Mouse (Mus musculus) neural tube, embryonic 12.5 days (tissue): ENCODE measurements around the gene Ndp. TPM values are rescaled to one million over a fixed set of nuclear protein-coding genes. Genes with fewer than 3 reads are reported as not detected.

Experiments
- ATAC-seq: fragments of 200-750 bp; cut with Nextera tagmentation; 2 replicates; pipeline ENCODE4 v1.8.0; 2017; ENCODE audit warnings: low read depth, mild to moderate bottlenecking, moderate TSS enrichment, moderate library complexity; ENCODE audit not compliant: low FRiP score
- H3K27ac ChIP-seq: fragments of 300-500 bp; sonication (generic); 2 replicates; pipeline ENCODE4 v1.5.1; 2016
- H3K27me3 ChIP-seq: fragments of 300-500 bp; sonication (generic); replicated peaks from 2 replicates; pipeline ENCODE4 v1.6.1; 2016; ENCODE audit warnings: mild to moderate bottlenecking
- H3K36me3 ChIP-seq: fragments of 300-500 bp; sonication (generic); 2 replicates; pipeline ENCODE4 v1.6.1; 2016; ENCODE audit warnings: mild to moderate bottlenecking
- H3K4me1 ChIP-seq: fragments of 300-500 bp; sonication (generic); 2 replicates; pipeline ENCODE4 v1.6.1; 2016
- H3K4me2 ChIP-seq: fragments of 300-500 bp; sonication (generic); replicated peaks from 2 replicates; pipeline ENCODE4 v1.6.1; 2016; ENCODE audit warnings: mild to moderate bottlenecking
- H3K4me3 ChIP-seq: fragments of 300-500 bp; sonication (generic); 2 replicates; pipeline ENCODE4 v1.5.1; 2016
- H3K9ac ChIP-seq: fragments of 300-500 bp; sonication (generic); 2 replicates; pipeline ENCODE4 v1.6.1; 2016; ENCODE audit warnings: mild to moderate bottlenecking
- H3K9me3 ChIP-seq: fragments of 300-500 bp; sonication (generic); 2 replicates; pipeline ENCODE4 v1.6.1; 2016; ENCODE audit warnings: mild to moderate bottlenecking
- WGBS: fragments of 180-500 bp; shearing (Covaris S2); methylation state at CpG from one replicate; pipeline ENCODE4 v1.1.7; 2016; 5-methylcytosine and 5-hydroxymethylcytosine counted together
- polyA plus RNA-seq: library from polyadenylated mRNA; unstranded; fragments of >200 nt; fragmentation: Nextera tagmentation; extraction: Ambion mirVana; gene quantifications from 2 replicates; pipeline ENCODE4 v1.2.1, GENCODE M21; 2016

Ndp gene
- polyA plus RNA-seq = 6.9 and 8.0 TPM in 2 replicates

DNA sequence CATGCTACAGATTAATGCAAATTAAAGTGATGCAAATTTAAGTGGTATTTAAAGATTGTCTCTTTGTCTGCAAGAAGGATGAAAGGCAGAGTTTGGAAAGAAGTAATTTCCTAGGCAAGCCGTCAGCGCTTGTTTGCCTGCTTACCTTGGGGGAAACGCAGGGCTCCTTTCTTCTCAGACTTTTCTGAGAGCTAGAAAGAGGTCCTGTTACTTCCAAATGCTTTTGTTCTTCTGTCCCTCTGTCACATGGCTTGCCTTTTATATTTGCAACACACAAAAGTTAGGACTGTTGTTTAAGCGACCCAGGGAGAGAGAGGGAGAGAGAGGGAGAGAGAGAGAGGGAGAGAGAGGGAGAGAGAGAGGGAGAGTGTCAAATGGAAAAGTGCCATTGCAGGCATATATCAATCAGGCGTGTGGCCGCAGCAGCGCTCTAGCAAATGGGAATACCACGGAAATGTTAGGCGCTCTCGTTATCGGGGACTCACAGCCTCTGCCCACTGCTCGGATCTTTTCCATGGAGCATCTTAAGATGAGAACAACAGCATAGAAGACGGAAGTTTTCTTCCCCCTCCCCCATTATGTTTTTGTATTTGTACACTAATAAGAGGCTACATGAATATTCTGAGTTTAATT is at the start of gene Ndp:
Gene Ndp (minus strand): TSS at position 534 of the 633 bp plus-strand sequence.
- Histone ChIP-seq H3K9ac (0 out of 2 replicates have a peak within 1 kb of the TSS, but pooled peaks have one; percentile 17), H3K4me2 (peak within 1 kb of the TSS; percentile 55), H3K27me3 (no peaks in the 10 kb centered on the region), H3K4me1 (no peaks in the 10 kb centered on the region), H3K9me3 (no peaks in the 10 kb centered on the region), H3K36me3 (no peaks in the 10 kb centered on the region), H3K27ac (no peak within 1 kb of the TSS), H3K4me3 (peak within 1 kb of the TSS; percentile 19)
- WGBS = 19% methylated on average over 13 of the region's 13 CpGs
- ATAC-seq = peak; percentile 43; the same call in 1 of the 2 replicates

DNA sequence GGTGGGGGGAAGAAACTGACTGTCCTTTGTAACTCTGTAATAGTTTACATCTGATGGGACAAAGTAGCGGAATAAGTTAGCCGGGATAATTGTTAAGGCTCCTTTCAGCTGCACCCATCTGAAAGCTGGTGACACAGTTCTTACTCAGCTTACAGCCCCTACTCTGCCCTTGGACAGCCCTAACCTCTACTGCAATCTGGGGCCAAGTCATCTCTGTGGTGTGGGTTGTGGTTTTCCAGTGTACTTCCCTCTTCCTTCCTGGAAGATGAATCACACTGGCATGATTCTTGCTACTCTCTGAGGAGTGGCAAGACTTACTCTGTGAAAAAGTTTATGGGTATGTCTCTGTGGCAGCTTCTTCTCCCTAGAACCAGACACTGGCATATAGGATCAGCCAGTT is 43.2 kb upstream of the Ndp start:
- Histone ChIP-seq H3K9me3 (no peaks in the 10 kb centered on the region), H3K27ac (no peak overlapping the region), H3K4me2 (no peak overlapping the region), H3K9ac (no peak overlapping the region), H3K4me1 (no peaks in the 10 kb centered on the region), H3K36me3 (no peaks in the 10 kb centered on the region), H3K4me3 (no peak overlapping the region), H3K27me3 (no peaks in the 10 kb centered on the region)
- 86% methylated on average over 2 of the region's 2 CpGs for WGBS
- ATAC-seq = no peak

DNA sequence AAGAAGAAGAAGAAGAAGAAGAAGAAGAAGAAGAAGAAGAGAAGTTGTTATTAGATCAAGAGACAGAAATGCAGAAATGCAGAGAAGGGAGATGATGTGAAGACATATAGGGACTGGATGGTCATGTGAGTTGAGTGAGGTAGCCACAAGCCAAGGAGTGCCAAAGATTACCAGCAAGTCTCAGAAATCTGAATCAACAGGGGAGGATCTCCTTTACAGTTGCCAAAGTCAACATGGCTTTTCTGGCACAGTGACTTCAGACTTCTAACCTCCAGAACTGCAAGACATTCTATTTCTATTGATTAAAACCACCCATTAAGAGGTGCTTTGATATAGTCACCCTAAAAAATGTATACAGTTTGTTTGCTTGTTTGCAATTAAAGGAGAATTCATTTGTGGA is 6.4 kb upstream of the Ndp start:
- H3K9ac ChIP-seq = no peak overlapping the region
- no peak overlapping the region for H3K4me3 ChIP-seq
- no peaks in the 10 kb centered on the region for H3K36me3 ChIP-seq
- no peak overlapping the region for H3K4me2 ChIP-seq
- ATAC-seq = no peak
- no peaks in the 10 kb centered on the region for H3K27me3 ChIP-seq
- no peaks in the 10 kb centered on the region for H3K4me1 ChIP-seq
- H3K9me3 ChIP-seq = no peaks in the 10 kb centered on the region
- H3K27ac ChIP-seq = no peak overlapping the region

DNA sequence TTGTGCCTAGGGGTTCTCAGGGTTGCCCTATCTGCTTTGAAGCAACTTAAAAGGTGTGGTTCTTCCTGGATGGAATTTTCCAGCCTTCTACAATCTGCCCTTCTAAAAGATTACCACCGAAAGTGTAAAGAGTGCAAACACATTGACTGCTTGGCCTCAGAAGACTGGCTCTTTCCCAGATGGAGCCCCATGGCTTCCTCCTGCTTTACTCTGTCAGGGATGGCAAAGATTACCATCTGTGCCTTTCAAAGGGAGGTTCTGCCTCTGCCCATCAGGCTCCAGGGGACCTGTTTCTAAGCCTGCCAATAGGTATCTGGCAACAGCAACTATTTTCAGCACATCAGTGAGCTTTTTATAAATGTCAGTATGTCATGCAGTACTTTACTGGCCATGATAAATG is 1.5 kb upstream of the Ndp start:
- H3K9me3 ChIP-seq = no peaks in the 10 kb centered on the region
- no peaks in the 10 kb centered on the region for H3K36me3 ChIP-seq
- no peak for ATAC-seq
- 79% methylated on average over 1 of the region's 1 CpGs for WGBS
- no peak overlapping the region for H3K9ac ChIP-seq
- no peak overlapping the region for H3K4me3 ChIP-seq
- H3K4me2 ChIP-seq = no peak overlapping the region
- H3K27me3 ChIP-seq = no peaks in the 10 kb centered on the region
- H3K27ac ChIP-seq = no peak overlapping the region
- H3K4me1 ChIP-seq = no peaks in the 10 kb centered on the region

DNA sequence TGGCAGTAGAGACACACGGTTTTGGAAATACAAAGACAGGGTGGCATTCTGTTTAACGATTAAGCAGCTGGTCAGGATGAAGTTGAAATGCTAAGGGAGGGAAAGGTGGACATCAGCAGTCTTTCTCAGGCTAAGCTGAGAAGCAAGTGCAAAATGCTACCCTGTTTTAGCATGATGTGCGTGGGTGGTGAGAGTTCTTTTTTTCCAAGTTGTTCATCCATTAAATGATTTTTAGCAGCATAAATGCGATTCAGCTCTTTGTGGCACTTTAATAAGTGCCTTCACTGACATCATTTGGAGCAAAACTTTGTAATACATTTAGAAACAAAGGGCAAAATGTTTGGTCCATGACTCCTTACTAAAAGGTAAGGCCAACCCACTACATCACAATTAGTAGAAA is 337 bp upstream of the Ndp start:
- WGBS = 35% methylated on average over 4 of the region's 4 CpGs
- Histone ChIP-seq H3K4me2 (peak overlapping the region; percentile 55), H3K4me3 (no peak overlapping the region), H3K27ac (no peak overlapping the region), H3K9me3 (no peaks in the 10 kb centered on the region), H3K27me3 (no peaks in the 10 kb centered on the region), H3K36me3 (no peaks in the 10 kb centered on the region), H3K4me1 (no peaks in the 10 kb centered on the region), H3K9ac (no peak overlapping the region)
- no peak for ATAC-seq

DNA sequence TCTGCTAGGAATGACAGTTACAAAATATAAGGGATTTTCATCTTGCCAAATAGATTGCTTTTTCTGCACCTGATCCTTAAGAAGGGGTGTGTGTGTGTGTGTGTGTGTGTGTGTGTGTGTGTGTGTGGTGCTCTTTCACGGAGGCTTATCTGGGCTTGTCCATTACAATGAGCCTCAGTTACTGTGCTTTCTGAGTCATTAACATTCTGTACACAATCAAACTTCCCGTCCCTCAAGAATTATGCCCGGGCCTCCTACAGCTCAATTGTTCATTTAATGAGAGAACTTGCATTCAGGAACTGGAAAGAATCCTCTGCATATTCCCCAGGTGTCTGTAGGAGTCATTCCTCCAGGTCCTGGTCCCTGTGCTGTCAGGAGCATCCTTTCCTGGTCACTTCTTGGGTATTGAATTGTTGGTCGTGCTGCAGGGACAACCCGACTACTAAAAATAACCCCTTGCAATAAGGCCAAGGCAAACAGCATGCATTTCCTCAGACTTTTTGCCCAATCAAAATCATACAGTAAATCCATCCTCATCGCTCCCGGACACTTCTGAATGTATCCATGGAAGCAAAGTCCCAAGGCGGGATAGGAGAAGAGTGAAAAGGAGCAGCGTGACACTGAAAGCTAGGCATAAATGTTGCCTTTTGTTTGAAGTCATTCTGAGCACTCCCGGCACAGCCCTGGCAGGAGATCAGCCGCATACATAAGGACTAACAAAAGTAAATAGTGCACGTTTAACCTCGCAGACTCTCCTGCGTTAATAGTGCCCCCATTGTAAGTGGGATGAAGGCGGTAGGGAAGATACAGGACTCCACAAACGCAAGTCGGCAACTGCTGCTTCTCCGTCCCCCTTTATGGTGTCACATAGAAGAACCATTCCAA is 1.1 kb downstream of the Ndp start:
- Histone ChIP-seq H3K4me3 (peak overlapping the region; percentile 19), H3K27ac (no peak overlapping the region), H3K36me3 (no peaks in the 10 kb centered on the region), H3K4me2 (peak overlapping the region; percentile 55), H3K27me3 (no peaks in the 10 kb centered on the region), H3K4me1 (no peaks in the 10 kb centered on the region), H3K9ac (no peak overlapping the region), H3K9me3 (no peaks in the 10 kb centered on the region)
- WGBS = 15% methylated on average over 18 of the region's 18 CpGs
- ATAC-seq = peak; percentile 88

DNA sequence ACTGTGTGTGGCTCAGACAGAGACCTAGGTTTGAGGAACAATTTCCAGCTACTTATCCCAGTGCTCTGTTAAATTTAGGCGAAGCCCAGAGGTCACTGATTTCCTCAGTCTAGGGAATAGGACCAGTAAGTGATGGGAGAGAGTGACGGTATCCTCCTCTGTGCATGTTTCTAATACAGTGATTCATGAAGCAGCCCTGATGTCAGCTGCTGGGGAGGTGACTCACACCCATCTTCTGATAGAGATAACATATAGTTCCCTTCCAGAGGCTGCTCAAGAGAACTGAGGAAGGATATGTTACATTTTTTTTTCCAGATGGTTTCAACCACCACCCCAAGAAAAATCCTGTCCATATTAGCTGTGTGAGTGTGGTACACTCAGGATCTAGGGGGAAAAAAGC is 2.9 kb downstream of the Ndp start:
- 69% methylated on average over 2 of the region's 2 CpGs for WGBS
- Histone ChIP-seq H3K27me3 (no peaks in the 10 kb centered on the region), H3K4me2 (no peak overlapping the region), H3K4me3 (no peak overlapping the region), H3K36me3 (no peaks in the 10 kb centered on the region), H3K27ac (no peak overlapping the region), H3K4me1 (no peaks in the 10 kb centered on the region), H3K9ac (no peak overlapping the region), H3K9me3 (no peaks in the 10 kb centered on the region)
- ATAC-seq = no peak

DNA sequence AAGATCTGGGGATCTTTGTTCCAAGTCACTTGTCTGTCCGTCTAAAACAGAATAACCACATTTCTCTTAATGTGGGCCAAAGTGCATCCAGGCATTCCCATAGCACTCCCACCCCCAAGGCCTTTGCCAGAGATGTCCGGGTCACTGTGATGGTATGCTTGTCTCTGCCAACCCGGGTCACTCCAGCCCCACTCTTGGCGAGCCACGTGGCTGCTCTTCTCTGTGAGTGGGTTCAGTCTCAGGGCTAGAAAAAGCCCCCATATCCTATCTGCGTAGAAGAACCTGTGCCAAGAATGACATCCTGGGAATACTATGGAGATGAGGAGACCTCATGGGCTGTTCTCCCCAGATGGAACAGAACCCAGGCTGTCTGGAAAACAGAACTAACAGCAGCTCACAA is 4.0 kb downstream of the Ndp start:
- Histone ChIP-seq H3K4me3 (no peak overlapping the region), H3K36me3 (no peaks in the 10 kb centered on the region), H3K27me3 (no peaks in the 10 kb centered on the region), H3K27ac (no peak overlapping the region), H3K9ac (no peak overlapping the region), H3K4me1 (no peaks in the 10 kb centered on the region), H3K9me3 (no peaks in the 10 kb centered on the region), H3K4me2 (no peak overlapping the region)
- 72% methylated on average over 6 of the region's 6 CpGs for WGBS
- ATAC-seq = no peak

DNA sequence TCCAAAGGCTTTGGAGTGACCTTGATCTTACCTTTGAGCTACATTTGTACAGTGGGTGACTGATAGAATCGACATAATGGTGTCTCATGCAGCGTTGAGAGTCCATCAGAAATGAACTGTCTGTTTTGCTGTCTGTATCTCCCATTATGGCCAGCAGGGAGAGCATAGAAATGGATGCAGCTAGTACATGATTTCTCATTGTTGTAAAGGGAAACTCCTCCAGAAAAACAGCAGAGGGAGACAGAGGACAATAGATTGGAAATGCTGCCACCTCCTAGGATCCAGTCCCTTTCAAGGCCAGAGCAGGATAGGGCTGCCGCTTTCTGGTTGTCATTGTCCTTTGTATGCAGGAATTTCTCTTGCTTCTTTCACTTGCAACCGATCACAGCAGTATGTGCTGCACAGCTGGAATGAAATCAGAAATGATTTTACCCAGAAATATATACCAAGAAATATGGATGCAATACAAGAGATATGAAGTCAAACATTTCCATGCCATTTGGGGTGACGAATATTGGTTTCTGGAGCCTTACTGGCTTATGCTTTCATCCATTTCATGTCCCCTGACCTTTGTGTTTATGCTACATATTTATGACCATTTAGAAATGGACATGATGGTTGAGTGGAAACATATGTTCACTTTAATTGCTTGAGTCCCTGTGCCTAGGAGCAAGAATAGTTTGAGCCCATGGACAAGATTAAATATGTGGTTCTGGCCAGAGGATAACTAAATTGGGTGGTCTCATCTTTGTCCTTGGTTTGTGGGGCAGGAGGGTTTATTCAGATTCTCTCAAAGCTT is 17.0 kb downstream of the Ndp start:
- Histone ChIP-seq H3K27me3 (no peaks in the 10 kb centered on the region), H3K27ac (no peak overlapping the region), H3K36me3 (no peaks in the 10 kb centered on the region), H3K4me3 (no peak overlapping the region), H3K9ac (no peak overlapping the region), H3K9me3 (no peaks in the 10 kb centered on the region), H3K4me1 (no peaks in the 10 kb centered on the region), H3K4me2 (no peak overlapping the region)
- peak; percentile 94 for ATAC-seq
- WGBS = 29% methylated on average over 5 of the region's 5 CpGs

DNA sequence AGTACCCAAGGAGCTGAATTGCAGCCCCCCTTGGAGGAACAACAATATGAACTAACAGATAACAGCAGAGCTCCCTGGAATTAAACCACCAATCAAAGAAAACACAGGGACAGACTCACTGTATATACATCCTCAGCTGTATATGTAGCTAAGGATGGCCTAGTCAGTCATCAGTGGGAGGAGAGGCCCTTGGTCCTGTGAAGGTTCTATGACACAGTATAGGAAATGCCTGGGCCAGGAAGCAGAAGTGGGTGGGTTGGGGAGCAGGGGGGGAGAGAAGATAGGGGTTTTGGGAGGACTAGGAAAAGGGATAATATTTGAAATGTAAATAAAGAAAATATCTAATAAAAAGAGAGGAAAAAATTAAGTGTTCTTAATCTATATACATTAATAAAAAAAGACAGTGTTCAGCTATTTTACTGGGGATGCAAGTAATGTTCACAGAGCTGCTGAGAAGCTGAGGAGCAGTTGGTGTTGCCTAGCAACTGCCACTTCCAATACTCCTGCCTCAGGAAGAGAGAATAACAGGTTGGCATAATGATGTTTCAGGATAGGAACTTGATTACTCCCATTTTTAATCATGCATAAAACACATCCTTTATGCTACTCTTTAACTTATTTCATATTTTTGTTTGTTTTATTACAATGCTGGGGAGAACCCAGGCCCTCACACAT is 43.8 kb downstream of the Ndp start:
- no peaks in the 10 kb centered on the region for H3K27me3 ChIP-seq
- H3K9me3 ChIP-seq = no peaks in the 10 kb centered on the region
- no peak overlapping the region for H3K9ac ChIP-seq
- no peak overlapping the region for H3K27ac ChIP-seq
- ATAC-seq = no peak
- no peaks in the 10 kb centered on the region for H3K36me3 ChIP-seq
- no peak overlapping the region for H3K4me3 ChIP-seq
- H3K4me1 ChIP-seq = no peaks in the 10 kb centered on the region
- H3K4me2 ChIP-seq = no peak overlapping the region

DNA sequence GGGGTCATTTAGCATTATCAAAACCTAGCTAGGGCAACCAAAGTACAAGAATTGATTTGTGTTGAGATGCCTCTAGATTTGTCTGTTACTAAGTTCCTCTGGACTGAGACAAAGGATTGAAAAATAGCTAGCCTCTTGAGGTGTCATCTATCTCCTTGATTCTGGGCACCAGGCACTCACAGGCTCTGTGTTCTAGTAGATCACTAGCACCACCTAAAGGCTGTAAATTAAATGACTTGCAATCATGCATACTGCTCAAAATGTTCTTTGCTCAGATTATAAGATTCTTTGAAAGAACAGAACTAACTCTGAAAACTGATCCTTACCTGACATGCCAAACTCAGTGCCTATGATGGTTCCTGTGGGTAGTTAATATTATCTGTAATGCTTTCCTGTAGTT is 51.3 kb downstream of the Ndp start:
- Histone ChIP-seq H3K36me3 (no peaks in the 10 kb centered on the region), H3K27me3 (no peaks in the 10 kb centered on the region), H3K9me3 (no peaks in the 10 kb centered on the region), H3K4me3 (no peak overlapping the region), H3K27ac (no peak overlapping the region), H3K4me2 (no peak overlapping the region), H3K4me1 (no peaks in the 10 kb centered on the region), H3K9ac (no peak overlapping the region)
- ATAC-seq = no peak

DNA sequence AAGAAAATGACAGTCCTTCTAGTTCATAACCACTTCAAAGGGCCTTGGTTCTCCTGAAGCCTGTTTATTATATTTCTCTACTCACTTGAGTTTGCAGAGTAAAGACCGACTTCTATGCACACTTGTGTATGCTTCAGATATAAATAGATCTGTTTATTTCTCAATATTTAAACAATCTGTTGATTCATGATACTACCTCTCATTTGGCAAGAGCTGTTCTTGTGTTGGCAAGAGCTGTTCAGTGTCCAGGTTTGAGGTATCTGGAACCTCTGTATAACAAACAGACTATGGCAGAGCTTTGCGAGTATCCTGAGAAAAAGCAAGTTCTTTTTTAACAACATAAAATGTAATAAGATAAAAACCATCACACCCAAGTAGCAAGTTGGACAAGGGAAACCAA is 65.5 kb downstream of the Ndp start:
- H3K4me1 ChIP-seq = no peaks in the 10 kb centered on the region
- no peak overlapping the region for H3K27ac ChIP-seq
- no peaks in the 10 kb centered on the region for H3K9me3 ChIP-seq
- no peaks in the 10 kb centered on the region for H3K27me3 ChIP-seq
- H3K36me3 ChIP-seq = no peaks in the 10 kb centered on the region
- ATAC-seq = no peak
- H3K9ac ChIP-seq = no peak overlapping the region
- WGBS = 95% methylated on average over 2 of the region's 2 CpGs
- no peak overlapping the region for H3K4me3 ChIP-seq
- H3K4me2 ChIP-seq = no peak overlapping the region
